Mouse (Mus musculus): ENCODE measurements around the gene Vwa8. TPM values are rescaled to one million over a fixed set of nuclear protein-coding genes. Genes with fewer than 3 reads are reported as not detected.

Gene Vwa8
- polyA plus RNA-seq, 1 experiment: 5.7 TPM

DNA sequence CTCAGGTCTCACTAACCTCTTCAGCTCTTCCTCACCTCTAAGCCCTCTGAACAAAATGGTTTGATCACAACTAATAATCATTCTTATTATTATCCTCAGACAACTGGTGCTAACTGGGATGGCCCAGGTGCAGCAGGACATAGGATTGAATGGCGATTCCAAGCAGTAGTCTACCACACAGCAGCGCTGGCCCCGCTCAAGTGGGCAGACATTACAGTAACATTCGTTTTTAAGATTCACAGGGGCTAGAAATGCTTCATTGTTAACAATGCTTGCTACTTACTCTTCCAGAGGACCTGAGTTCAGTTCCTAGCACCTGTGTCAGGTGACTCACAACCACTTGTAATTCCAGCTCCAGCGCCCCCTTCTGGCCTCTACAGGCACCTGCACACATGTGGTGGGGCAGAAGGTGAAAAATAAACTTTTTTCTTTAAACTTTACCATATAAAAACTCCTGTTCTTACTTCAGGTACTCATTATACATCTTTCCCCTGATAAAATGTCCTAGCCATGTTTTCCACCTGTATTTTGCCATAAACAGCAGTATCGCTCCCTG lies 290.3 kb downstream of the Vwa8 start:
- TF ChIP-seq GATA1 (IDR thresholded peaks at IDR 0.05; ENCODE audit: low read length): no peak

DNA sequence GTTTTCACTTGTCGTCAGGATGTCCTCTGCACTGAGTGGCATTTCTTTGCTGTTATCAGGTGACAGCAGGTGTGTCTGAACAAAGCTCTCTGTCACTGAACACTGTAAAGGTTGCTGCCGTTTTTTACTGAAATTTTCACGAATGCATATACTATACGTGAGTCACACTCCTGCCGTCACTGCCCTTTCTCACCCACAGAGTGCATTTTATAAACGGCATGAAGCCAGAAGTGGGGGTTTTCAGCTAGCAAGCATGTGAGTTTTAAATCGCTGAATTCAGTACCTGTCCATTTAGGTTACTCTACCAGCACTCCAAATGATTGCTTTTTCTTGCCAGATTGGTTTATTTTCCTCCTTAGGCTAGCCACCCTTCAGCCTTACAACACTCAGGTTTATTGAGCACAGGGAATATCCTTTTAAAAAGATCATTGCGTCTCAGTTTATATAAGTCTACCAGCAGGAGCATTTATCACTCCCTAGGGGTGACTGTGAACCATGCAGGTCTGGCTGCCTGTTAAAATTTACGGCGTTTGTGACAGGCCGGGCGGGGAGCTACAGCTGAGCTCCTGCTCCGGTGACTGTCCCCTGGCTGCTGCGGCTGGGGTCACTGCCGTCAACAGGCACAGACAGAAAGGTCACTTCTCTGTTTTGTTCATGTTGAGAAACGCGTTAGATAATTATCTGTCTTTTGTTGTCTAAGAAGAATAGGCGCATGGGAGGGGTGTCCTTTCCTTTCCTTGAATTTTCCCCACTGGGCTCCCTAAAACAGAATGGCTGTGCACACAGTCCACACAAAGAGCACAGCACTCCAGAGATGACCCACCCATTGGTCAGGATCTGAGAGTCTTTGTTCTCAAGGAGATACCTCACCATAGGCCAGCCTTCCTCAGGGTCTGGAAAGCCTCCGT lies 291.3 kb downstream of the Vwa8 start:
- TF ChIP-seq GATA1 (IDR thresholded peaks at IDR 0.05; ENCODE audit: low read length): no peak

DNA sequence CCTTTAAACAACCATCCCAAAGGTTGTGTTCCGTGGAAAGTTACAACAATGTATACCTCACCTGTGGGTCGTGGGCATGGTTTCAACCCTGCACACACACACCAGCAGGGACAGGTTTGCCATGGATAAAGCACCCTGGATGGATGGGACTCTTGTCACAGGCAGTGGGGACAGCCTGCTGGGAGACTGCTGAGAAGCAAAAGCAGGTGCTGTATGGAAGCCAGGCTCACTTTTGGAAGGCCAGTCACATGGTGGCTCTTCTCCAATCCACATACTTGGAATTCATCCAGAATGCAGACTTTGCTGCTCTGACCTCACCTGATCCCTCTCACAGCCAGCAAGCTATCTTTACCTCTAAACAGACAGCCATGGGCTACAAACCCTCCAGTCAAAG lies 292.0 kb downstream of the Vwa8 start:
- TF ChIP-seq GATA1 (IDR thresholded peaks at IDR 0.05; ENCODE audit: low read length): no peak

DNA sequence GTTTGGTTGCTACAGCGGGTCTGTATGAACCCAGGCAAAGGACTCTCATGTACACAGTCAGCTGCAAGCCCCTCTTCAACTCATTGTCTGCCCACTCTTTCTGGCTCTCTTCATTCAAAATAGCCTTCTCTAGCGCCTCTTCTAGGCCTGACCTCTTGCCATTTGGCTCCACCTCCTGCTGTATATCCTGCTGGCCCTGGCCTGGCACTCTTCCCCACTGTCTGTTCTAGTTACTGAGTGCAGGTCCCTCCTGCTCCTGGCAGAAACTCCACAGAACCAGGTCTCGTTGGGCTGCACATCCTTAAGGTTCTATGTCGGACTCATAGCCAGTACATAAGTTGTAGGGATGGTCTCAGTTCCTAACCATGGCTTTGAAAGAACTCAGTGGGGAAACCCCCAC lies 293.5 kb downstream of the Vwa8 start:
- TF ChIP-seq GATA1 (IDR thresholded peaks at IDR 0.05; ENCODE audit: low read length): no peak

DNA sequence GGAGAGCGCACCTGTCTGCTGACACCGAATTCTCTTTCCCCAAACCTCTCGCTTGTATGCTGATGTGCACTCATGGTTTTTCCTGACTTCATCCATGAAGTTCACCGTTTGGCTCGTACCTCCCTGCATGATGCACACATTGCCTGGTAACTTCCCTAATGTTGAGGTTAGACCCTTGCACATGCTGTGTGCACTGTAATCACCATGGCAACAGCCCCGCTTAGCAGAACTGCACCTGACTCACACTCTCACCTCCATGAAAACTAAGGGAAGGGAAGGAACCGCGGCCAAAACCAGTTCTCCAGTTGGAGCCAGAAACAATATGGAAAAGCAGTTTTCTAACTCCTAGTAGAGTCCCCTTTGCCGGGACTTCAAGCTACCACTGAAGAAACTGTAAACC lies 294.8 kb downstream of the Vwa8 start:
- TF ChIP-seq GATA1 (IDR thresholded peaks at IDR 0.05; ENCODE audit: low read length): no peak

DNA sequence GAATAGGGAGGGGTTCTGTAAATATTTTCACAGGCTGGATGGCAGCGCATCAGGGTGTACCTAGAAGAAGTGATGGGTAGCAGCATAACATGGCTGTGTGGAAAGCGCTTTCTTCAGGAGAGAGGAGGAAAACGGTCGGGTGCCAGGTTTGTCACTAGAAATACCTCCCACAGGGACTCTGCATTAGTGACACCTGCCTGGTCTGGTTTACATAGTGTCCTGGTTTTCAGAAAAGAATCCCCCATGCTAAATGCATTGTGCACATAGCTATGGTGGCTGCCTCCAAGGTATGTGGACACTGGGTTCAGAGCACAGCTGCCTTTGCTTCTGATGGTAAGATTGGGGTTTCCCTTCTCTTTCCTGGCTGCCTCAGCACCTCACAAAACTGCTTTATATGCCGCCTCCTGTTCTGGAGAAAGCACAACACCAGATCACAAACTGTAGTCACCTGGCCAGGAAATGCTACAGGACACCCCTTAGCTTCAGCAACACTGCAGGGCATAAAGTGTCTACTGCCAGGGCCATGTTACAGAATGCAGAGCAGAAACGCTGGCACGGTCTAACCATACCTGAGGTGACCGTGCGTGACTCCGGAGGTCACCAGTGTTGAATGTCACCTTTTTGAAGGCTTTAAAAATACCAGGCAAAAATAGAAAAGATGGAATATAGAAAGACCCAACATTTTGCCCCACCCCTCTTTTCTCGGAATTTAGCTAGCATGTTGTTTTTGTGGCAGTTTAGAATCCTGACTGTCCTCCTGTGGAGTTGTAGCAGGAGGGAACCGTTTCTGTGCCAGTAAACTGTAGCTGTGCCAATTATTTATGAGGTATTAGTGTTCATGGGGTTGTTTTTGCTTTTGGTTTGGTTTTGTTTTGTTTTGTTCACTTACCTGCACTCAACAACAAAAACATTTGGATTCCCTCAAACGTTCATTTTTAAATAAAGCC lies 295.7 kb downstream of the Vwa8 start:
- no peak for TF ChIP-seq GATA1 (IDR thresholded peaks at IDR 0.05; ENCODE audit: low read length)

DNA sequence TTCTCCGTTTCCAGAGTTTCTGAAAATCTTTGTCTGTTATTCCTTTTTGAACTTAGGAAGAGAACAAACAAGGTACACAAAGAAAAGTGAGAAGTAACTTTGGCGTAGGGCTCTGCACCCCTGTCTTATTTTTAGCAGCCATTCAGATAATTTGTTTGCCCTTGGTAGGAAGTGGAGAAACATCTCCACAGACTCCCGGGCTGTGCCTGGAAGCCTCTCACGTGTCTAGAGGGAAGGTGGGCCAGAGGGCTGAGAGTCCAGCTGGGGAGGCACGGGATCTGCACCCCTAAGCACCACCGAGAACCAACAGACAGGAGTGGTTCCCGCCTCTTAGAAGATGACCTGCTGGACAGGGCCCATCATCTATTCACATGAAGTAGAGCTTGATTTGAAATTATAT lies 302.9 kb downstream of the Vwa8 start:
- no peak for TF ChIP-seq GATA1 (IDR thresholded peaks at IDR 0.05; ENCODE audit: low read length)

DNA sequence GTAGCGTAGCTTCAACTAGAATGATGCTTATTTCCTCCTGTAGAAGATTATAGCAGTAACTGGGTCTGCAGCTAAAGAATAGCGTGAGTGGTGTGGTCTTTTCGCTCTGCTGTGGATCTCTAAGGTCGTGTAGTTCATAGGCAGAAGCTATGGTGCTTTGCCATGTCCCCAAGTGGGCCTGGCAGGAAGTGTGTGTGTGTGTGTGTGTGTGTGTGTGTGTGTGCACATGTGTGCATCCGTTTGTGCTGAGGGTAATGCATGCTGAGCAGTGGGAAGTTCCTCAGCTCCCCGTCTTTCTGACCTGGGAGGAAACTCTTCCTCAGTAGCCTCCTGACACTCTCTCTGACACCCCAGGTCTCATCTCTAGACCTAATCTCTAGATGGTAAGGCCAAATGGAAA lies 305.0 kb downstream of the Vwa8 start:
- TF ChIP-seq GATA1 (IDR thresholded peaks at IDR 0.05; ENCODE audit: low read length): no peak

DNA sequence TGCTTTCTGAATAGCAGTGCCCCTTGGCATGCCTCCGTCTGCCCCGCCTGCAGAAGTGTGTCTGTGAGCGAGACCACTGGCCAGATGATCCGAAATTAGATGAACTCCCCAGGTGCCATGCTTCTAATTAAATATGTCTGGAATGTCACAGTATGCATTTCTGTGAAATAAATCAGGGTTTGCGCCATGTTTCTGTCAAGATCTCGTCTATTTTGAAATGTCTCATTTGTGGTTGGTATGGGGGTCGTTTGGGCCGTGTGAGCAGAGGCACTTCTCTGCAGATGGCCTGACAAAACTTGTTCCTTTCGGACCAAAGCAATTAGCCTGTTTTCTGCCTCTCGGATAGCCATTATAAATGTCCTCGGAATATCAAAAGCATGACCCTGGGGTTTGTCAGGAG lies 306.1 kb downstream of the Vwa8 start:
- no peak for TF ChIP-seq GATA1 (IDR thresholded peaks at IDR 0.05; ENCODE audit: low read length)

DNA sequence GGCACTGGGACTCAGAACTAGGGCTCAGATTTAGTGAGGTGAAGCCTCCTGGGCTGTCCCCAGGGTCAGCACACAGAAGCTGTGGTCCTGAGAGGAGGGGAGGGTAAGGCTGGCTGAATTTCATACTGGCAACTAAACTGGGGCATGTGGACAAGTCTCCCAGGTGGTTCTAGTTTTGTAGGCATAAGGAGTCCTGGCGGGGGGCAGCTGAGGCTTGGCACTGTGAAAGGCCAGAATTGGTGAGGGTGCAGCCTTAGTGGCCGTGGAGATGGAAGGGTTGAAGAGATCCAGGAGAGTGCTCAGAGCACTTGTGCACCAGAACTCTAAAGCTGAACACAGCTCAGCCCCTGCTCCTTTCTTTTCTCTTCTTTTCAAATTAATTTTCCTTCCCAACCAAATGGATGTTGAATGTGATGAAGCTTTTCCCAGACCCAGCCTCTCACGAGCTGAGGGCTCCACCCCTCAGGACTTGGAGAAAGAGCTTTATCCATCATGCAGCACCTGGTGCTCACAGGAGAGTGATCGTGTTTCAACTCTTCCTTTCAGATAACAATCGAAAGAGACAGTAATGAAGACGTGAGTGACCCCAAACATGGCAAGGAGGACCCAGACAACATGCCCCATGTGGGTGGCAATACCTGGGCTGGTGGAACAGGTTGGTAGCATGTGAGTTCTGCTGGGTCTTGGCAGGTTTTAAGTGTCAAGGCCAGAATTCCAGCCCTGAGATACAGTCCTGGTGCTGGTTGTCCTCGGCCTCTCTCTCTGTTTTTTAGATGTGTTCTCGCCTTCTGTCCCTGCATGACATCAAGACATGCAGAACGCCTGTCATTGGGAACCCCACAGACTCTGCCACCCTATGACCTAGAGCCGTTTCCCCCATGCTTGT lies 307.9 kb downstream of the Vwa8 start:
- no peak for TF ChIP-seq GATA1 (IDR thresholded peaks at IDR 0.05; ENCODE audit: low read length)

DNA sequence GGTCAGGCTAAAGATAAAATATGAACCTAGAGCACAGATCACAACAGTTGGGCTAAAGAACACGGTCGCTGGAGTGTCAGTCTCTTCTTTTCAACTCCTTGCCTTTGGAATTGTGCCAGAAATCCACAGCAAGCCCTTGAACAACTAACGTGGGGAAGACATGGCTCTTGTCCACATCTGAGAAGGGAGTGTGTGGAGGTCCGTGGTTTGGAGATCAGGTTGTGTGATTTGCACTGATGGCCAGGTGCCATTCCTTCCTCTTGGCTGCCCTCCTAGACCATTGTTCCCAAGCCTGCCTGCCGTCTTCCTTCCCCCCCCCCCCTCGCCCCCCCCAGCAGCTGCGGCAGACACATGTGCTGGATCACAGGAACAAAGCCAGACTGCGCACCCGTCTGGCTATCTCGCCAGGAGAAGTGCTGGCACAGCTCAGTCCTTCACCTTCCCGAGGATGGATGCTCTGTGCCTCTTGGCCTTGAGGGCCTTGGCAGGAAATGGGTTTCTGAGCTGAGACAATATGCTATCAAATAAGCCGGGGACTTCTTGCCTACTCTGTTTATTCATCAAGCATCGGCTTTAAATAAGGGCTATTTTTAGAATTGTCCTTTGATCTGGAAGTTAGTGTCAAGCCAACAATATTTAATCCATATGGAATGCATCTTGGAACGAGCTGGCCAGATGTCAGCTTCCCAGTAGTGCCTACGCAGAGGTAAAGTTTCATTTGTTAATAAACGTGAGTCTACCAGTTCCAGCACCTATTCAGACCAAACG lies 308.8 kb downstream of the Vwa8 start:
- TF ChIP-seq GATA1 (IDR thresholded peaks at IDR 0.05; ENCODE audit: low read length): no peak

DNA sequence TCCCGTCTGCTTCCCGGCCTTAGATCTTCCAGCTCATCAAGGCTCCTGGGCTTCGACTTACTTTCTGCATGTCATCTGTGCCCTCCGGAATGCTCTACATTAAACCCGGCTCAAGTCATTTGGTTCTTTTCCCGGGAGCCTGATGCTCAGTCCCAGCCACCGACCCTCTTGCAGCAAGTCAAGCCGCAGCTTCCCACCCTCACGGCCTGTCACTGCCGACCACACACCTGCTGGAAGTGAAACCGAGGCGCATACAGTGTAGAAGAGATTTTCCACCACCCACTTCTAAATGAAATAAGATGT lies 309.3 kb downstream of the Vwa8 start:
- TF ChIP-seq GATA1 (IDR thresholded peaks at IDR 0.05; ENCODE audit: low read length): no peak

DNA sequence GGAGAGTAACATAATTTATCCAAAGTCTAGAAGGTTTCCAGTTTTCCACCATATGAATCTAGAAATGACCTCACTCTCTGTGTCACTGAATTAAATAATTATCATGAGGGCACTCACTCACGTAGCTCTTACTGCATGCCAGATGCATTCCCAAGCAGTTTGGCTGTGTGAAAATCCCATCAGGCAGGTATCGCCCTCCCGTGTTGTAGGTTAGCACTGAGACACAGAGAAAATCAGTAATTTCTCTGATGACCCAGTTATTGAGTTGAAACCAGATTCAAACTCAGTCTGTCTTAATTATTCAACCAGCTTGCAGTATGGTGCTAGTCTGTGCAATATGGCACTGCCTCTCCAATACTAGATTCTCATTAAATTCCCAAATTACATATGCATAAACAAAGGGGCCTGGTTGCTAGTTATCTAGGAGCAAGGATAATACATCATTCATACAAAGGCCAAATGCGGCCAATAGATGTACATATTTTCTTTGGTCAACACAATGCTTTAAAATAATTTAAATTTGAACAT lies 309.9 kb downstream of the Vwa8 start:
- TF ChIP-seq GATA1 (IDR thresholded peaks at IDR 0.05; ENCODE audit: low read length): no peak

DNA sequence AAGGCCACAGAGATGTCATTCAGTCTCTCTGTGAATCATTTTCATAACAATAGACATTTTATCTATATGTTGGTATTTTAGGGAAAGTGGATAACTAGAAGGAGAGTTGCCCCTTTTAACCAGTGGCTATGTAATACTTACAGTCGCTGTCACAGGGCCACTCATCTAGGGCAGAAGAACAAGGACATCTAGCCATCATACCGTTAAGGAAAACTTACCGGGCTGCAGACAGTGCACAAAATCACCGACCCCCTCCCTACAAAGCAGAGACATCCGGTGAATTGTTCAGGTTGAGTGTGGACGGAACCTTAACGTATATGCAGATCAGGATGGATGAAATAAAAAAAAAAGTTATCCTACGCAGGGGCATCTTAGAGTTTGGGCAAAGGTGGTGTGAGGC lies 310.6 kb downstream of the Vwa8 start:
- no peak for TF ChIP-seq GATA1 (IDR thresholded peaks at IDR 0.05; ENCODE audit: low read length)

All from G1E-ER4 (cell line).